ENCODE assay signal across 20 mouse cellular contexts in the genomic region with DNA sequence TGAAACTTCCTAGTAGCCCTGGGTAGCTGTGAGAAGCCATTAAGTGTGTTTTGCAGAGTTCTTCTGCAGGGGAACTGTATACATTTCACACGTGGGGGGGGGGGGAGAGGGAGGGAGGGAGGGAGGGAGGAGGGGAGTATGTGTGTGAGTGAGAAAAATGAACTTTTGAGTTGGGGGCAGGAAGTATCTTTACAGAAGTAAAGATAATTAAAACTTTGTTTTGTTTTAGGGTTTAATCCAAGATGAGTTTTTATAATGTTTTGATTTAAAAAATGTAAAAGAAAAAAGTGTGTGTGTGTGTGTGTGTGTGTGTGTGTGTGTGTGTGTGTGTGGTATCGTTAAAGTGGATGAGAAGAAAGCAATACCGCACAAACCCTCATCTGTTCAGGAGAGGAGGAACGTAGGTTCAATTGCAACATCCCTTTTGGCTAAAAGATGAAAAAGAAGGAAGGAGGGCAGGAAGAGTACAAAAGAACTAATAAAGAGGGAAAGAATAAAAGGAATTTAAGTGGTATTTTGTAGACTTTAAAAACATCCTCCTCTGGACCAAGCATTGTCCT.
DNase-seq lines count a peak whose midpoint lies in the region; ATAC-seq lines count a peak whose summit lies in the region.
"Had no signal": no experiment of that assay in that cellular context is flagged by ENCODE, and none has a peak within 500 bp of the region (broad histone marks: within the 10 kb centered on the region; RNA-seq: fewer than 3 reads in every experiment).

No protein-coding gene starts in this region.

- intact Hi-C loops in heart, postnatal 10 days (cut with DNase I): loop anchor here (5.0 kb wide), 1 partner anchor 239 kb away; no protein-coding TSS in a partner anchor

- DNase-seq in heart, postnatal 10 days: no peak
- DNase-seq in lung, postnatal 14 days: no peak
- DNase-seq in CD4-positive helper T cell, adult 2 months (ENCODE audit: low read depth, low spot score): peak; percentile 69
- DNase-seq in naive thymus-derived CD4-positive, alpha-beta T cell, adult 2 months (ENCODE audit: low read depth): peak; percentile 78
- DNase-seq in right cerebral cortex, postnatal 36 days (ENCODE audit: low spot score in 2 of 2): no peak
- DNase-seq: cerebellum, postnatal 10 days; embryo, embryonic 11 days; gastrocnemius, postnatal 25 days; heart, postnatal 14 days; kidney, adult 8-10 months; kidney, postnatal 25 days; layer of hippocampus, adult 9-11 months; retina, postnatal 1 day had no signal

- no peak overlapping the region; the same call in 1 of the 2 replicates for H3K9ac ChIP-seq in heart, embryonic 16.5 days (ENCODE audit: low read length)
- H3K9ac ChIP-seq in lung, embryonic 16.5 days (ENCODE audit: low read length): no peak overlapping the region
- H3K9ac ChIP-seq: hindbrain, embryonic 15.5 days; limb, embryonic 12.5 days; midbrain, embryonic 15.5 days had no signal

- no peak for ATAC-seq in heart, embryonic 16.5 days (replicated peaks; ENCODE audit: extremely low read depth, insufficient read depth, low FRiP score)
- no peak for ATAC-seq in lung, embryonic 16.5 days (ENCODE audit: low read depth)
- ATAC-seq: midbrain, embryonic 15.5 days had no signal

- peak overlapping the region; percentile 32 for H3K4me2 ChIP-seq in heart, embryonic 16.5 days (ENCODE audit: low read depth, low read length)
- 0 out of 2 replicates have a peak overlapping the region, but pooled peaks have one; percentile 4 for H3K4me2 ChIP-seq in lung, embryonic 16.5 days (ENCODE audit: low read depth, low read length)
- H3K4me2 ChIP-seq: hindbrain, embryonic 15.5 days; limb, embryonic 12.5 days; midbrain, embryonic 15.5 days had no signal

- H3K27me3 ChIP-seq in heart, embryonic 16.5 days (ENCODE audit: control insufficient read depth, insufficient read depth, low read length): no peaks in the 10 kb centered on the region
- no peaks in the 10 kb centered on the region for H3K27me3 ChIP-seq in lung, embryonic 16.5 days (ENCODE audit: control insufficient read depth, insufficient read depth, low read depth, low read length)
- H3K27me3 ChIP-seq: CH12.LX; limb, embryonic 12.5 days had no signal

- no peak overlapping the region for H3K27ac ChIP-seq in heart, embryonic 16.5 days (ENCODE audit: low read length)
- H3K27ac ChIP-seq in lung, embryonic 16.5 days (ENCODE audit: low read length): no peak overlapping the region
- H3K27ac ChIP-seq: hindbrain, embryonic 15.5 days; limb, embryonic 12.5 days; midbrain, embryonic 15.5 days had no signal

- H3K4me3 ChIP-seq in heart, embryonic 16.5 days (ENCODE audit: low read length): no peak overlapping the region
- H3K4me3 ChIP-seq in lung, embryonic 16.5 days (ENCODE audit: low read length): no peak overlapping the region
- H3K4me3 ChIP-seq: hindbrain, embryonic 15.5 days; limb, embryonic 12.5 days; megakaryocyte, embryonic 14.5 days; midbrain, embryonic 15.5 days had no signal

- no peaks in the 10 kb centered on the region for H3K9me3 ChIP-seq in heart, embryonic 16.5 days (replicated peaks; ENCODE audit: control insufficient read depth, low read length)
- no peaks in the 10 kb centered on the region for H3K9me3 ChIP-seq in lung, embryonic 16.5 days (ENCODE audit: control insufficient read depth, low read length)
- H3K9me3 ChIP-seq: hindbrain, embryonic 15.5 days; limb, embryonic 12.5 days; megakaryocyte, embryonic 14.5 days; midbrain, embryonic 15.5 days had no signal

- 64% methylated on average over 4 of the region's 4 CpGs for WGBS in heart, embryonic 16.5 days
- 26% methylated on average over 4 of the region's 4 CpGs for WGBS in lung, embryonic 16.5 days

- peaks cover 17% of the 10 kb centered on the region for H3K4me1 ChIP-seq in heart, embryonic 16.5 days (ENCODE audit: control insufficient read depth, insufficient read depth, low read length)
- peaks cover 59% of the 10 kb centered on the region for H3K4me1 ChIP-seq in lung, embryonic 16.5 days (replicated peaks; ENCODE audit: control insufficient read depth, insufficient read depth, low read length)
- H3K4me1 ChIP-seq: hindbrain, embryonic 15.5 days; midbrain, embryonic 15.5 days had no signal

- H3K36me3 ChIP-seq in heart, embryonic 16.5 days (ENCODE audit: control insufficient read depth, insufficient read depth): no peaks in the 10 kb centered on the region
- 0 out of 2 replicates have a peak, but pooled peaks cover 4% of the 10 kb centered on the region for H3K36me3 ChIP-seq in lung, embryonic 16.5 days (ENCODE audit: control insufficient read depth, insufficient read depth, low read length)
- H3K36me3 ChIP-seq: hindbrain, embryonic 15.5 days; limb, embryonic 12.5 days; midbrain, embryonic 15.5 days had no signal

Comparison
In these comparisons a context has a peak if more than half of its experiments do, and no peak if none do; other contexts are left out.
1. DNase-seq: peak in CD4-positive helper T cell, adult 2 months (single experiment) and naive thymus-derived CD4-positive, alpha-beta T cell, adult 2 months (single experiment); none in heart, postnatal 10 days (0 of 2), lung, postnatal 14 days (single experiment) and right cerebral cortex, postnatal 36 days (0 of 2).